Mouse (Mus musculus) cerebellum, adult 9-10 months (tissue): Measurements from ENCODE around the gene Prss43.
"Not testable (repeated sequence)": the region's sequence is repeated elsewhere in the genome, so short reads cannot be mapped to it uniquely, and the experiment has no call there.

ENCODE experiments used
- DNase-seq: peaks from one replicate; pipeline ENCODE4 v3.0.0; 2022

The Prss43 gene

DNA sequence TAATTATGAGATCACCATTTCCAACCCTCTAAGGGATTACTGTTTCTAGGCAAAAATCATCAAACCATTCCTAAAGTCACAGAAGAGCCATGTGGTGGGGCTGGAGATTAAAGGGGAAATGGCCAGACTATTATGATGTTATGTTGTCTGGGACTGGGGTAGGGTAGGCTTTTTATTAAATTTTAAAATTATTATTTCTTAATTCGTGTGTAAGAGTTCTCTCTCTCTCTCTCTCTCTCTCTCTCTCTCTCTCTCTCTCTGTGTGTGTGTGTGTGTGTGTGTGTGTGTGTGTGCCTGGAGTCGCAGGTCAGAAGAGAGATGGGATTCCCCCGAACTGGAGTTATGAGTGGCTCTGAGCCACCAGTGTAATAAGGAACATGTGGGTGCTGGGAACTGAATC is at the start of gene Prss43:
Gene Prss43 (plus strand): TSS at position 301 of the 400 bp plus-strand sequence.
- DNase-seq, result no peak

DNA sequence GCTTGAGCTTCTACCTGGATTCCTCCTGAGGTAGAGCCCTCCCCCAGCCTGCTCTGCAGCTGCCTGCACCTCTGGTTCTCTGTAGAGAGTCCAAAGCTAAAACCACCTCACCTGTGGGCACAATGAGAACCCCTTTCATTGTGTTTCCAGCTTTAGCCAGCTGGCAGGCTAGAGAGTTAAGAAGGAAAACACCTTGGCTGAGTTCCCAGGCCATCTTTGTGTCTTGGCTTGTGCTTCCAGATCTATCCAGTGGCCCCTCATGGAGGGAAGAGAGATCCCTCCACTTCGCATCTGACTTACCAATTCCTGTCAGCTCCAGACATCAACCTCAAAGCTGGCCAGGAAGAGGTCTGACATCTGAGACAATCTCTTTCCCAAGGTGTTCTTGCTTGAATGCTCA is 48.4 kb upstream of the Prss43 start:
- no peak for DNase-seq

DNA sequence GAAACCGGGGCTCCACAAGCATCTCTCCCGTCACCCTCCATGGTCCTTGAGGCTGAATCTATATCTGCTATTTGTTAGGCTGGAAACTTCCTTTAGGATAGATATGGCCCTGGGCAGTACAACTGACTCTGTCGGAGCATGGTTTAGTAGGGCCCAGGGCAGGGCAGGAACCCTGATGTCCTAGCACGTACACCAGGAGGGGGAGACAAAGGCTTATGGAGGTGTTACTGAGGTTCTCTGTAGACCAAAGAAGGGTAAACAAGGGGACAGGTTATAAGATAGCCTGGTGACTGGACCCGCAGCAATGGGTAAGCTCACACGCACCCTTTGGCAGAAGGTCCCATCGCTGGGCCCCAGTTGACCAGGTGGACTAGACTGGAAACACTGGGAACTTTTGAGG is 47.9 kb upstream of the Prss43 start:
- DNase-seq, result no peak

- DNase-seq, result no peak
These were observed 47.1 kb upstream of the Prss43 start for GRCm38 (mm10) chr9:110779242-110779913.

DNA sequence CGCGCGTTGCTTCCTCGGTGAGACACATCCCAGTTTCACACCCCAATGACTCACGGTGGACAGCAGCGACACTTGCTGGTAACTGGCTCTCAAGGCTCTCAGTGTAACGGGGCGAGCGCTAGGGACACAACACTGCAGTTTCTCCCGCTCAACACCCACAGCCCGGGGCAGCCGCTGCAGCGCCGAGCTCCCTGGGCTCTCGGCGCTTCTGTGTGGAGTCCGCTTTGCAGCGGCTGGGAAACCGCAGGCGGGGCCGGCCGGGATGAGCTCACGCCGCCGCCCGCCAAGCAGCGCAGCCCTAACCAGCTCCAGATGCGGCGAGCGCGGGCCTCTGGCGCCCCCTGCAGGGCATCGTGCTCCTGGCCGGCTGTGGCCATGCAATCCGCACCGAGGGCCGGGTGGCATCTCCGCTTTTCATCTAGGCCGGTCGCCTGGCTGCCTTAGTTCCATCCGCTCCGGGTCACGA is 45.2 kb upstream of the Prss43 start:
- DNase-seq, result peak; percentile 91

DNA sequence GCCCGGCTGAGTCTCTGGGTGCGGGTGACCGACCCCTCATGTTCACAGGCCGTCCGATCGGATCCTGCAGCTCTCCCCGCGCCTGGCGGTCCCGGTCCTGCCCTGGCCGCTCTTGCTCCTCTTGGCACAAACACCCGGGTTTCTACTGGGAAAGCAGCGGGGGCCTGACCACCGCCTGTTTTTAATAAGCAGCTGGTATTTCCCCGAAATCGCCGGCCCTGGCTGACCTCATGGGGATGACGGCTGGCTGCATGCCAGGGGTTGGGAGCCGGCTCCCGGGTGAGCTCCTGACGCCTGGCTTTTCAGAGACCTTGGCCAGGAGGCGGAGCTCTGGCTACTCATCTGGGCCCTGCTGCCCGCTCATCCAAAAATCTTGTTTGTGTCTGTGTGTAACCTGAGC is 44.8 kb upstream of the Prss43 start:
- DNase-seq, result peak; percentile 81

DNA sequence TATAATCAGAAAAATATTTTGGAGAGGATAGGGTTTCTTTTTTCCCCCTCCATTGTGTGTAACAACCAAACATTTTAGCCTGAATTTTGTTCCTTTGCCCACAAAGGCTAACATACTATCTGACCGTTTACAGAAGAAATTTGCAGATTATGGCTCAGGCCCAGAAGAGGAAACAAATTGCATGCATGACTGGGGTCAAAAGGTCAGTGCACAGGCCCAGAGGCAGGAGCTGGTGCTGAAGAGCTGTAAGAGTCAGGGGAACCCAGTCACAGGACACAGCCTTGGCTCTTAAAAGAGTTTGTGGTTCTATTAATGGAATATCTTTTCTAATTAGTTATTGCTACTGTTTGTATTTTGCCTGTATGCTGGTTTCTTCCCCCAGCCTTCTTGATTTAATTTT is 42.9 kb upstream of the Prss43 start:
- DNase-seq, result no peak

DNA sequence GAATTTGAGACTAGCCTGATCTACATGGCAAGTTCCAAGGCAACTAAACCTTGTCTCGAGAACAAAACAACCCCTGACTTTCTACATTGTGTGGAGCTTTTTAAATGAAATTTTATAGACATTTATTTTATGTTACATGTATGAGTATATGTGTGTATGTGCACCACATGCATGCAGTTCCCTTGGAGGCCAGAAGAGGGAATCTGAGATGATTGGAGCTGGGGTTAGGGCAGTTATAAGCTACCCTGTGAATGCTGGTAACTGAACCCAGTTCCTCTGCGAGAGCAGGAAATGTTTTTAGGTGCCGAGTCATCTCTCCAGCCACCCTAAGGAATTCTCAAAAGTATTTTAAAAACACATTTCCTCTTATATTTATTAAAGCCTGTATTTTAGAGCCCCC is 38.3 kb upstream of the Prss43 start:
- DNase-seq, result no peak

- DNase-seq, result no peak
These were observed 36.0 kb upstream of the Prss43 start for GRCm38 (mm10) chr9:110790462-110790861.

DNA sequence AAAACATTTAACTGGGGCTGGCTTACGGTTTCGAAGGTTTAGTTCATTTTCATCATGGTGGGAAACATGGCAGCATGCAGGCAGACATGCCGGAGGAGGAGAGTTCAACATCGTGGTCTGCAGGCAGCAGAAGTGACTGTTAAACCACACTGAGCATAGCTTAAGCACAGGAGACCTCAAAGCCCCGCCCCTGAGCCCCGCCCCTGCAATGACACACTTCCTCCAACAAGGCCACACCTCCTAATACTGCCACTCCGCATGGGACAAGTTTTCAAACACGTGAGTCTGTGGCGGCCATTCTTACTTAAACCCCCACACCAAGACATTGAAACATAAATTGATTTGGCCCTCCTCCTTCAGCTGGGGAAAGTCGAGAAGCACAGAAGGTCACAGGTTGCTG is 29.5 kb upstream of the Prss43 start:
- no peak for DNase-seq

DNA sequence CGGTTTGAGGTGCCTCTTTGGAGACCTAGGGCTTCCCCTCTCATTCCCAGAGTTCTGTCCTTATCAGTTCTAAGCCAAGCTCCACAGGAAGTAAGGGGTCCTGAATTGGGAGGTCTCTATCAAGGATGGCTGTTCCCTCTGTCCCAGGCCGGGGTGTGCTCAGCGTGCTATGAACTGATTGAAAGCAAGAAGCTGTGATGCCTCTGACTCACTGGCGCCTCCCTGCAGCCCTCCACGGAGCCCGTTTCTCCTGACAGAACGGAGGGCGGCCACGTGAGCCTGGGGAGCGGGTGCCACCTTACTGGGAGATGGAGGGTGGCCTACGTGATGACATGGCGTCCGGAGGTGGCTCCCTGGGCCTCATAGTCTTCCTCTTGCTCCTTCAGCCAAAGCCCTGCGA is 28.6 kb upstream of the Prss43 start, which contains the start of gene Prss42:
Gene Prss42 (plus strand): TSS at position 301 of the 400 bp plus-strand sequence.
- DNase-seq, result no peak

GRCm38 (mm10) chr9:110800834-110801479 is 25.5 kb upstream of the Prss43 start:
- no peak for DNase-seq

GRCm38 (mm10) chr9:110803294-110803693 is 23.2 kb upstream of the Prss43 start:
- DNase-seq, result no peak

- no peak for DNase-seq
These were observed 16.4 kb upstream of the Prss43 start for GRCm38 (mm10) chr9:110810051-110810450.

GRCm38 (mm10) chr9:110813789-110814188 is 12.7 kb upstream of the Prss43 start, which contains the start of gene Prss44:
Prss44 (plus strand) TSS chr9:110813994.
- no peak for DNase-seq

GRCm38 (mm10) chr9:110820546-110820945 is 5.9 kb upstream of the Prss43 start:
- not testable (repeated sequence) for DNase-seq

GRCm38 (mm10) chr9:110821436-110821835 is 5.1 kb upstream of the Prss43 start:
- DNase-seq, result no peak

GRCm38 (mm10) chr9:110825426-110825825 is 1.1 kb upstream of the Prss43 start:
- DNase-seq, result no peak

GRCm38 (mm10) chr9:110825832-110826231 is 658 bp upstream of the Prss43 start:
- DNase-seq, result no peak

DNA sequence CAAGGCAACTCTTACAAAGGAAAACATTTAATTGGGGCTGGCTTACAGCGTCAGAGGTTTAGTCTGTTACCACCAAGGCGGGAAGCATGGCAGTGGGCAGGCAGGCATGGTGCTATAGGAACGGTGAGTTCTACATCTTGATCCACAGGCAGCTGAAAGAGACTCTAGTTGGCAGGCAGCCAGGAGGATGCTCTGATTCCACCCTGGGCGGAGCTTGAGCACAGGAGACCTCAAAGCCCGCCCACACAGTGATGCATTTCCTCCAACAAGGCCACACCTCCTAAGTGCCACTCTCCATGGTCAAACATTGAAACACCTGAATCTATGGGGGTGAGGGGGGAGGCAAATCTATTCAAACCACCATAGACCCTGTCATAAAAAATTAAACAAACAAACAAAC is 6.5 kb downstream of the Prss43 start:
- no peak for DNase-seq

DNA sequence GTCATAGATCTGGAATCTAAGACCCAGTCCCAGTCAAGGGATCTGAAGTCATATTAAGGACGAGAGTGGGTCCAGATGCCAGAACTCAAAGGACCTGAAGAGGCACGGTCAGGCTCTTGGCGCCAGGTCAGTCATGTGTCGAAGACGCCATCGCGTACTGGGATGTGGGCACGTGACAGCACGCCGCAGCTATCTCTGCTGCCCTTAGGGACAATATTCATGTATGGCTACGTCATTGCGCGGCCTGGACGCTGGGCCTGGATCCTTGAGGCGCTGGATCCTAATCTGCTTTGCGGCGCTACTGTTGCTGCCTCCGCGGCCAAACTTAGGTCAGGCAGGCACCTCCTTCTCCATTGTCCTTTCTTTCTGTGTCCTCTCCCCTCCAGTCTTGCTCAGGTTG is 7.9 kb downstream of the Prss43 start, which contains the start of gene Prss45:
Gene Prss45 (plus strand): TSS at position 178 of the 400 bp plus-strand sequence.
- DNase-seq, result no peak

- DNase-seq, result no peak
These were observed 8.5 kb downstream of the Prss43 start for GRCm38 (mm10) chr9:110834961-110835360.

- peak; percentile 3 for DNase-seq
These were observed 9.6 kb downstream of the Prss43 start for GRCm38 (mm10) chr9:110836112-110836511.

GRCm38 (mm10) chr9:110840905-110841304 is 14.4 kb downstream of the Prss43 start:
- no peak for DNase-seq
